Mouse (Mus musculus) CH12.LX (cell line): ENCODE measurements around the gene Usp47. TPM values are rescaled to one million over a fixed set of nuclear protein-coding genes. Genes with fewer than 3 reads are reported as not detected.

Experiments used
- DNase-seq: peaks from one replicate; pipeline ENCODE4 v3.0.0-alpha.2; 2013; ENCODE audit errors: extremely low read depth
- H3K27ac ChIP-seq: 2 replicates; pipeline ENCODE4 v1.5.1; 2012; ENCODE audit warnings: low read depth, mild to moderate bottlenecking, control low read depth, moderate library complexity; ENCODE audit not compliant: insufficient read depth
- H3K27me3 ChIP-seq: replicated peaks from 2 replicates; pipeline ENCODE3; 2012; ENCODE audit warnings: inconsistent platforms
- H3K36me3 ChIP-seq, 2 experiments: replicated peaks in 1 of 2; 2 replicates each; pipeline versions ENCODE3 to v1.6.1; 2012; ENCODE audit warnings: inconsistent platforms in 1 of 2, low read length in 1 of 2, mild to moderate bottlenecking in 1 of 2, mixed read lengths in 1 of 2, moderate library complexity in 1 of 2; ENCODE audit not compliant: control insufficient read depth in 1 of 2, insufficient read depth in 1 of 2
- H3K4me1 ChIP-seq, 2 experiments: 2 replicates each; pipeline ENCODE4 v1.6.1; 2012; ENCODE audit warnings: inconsistent platforms in 1 of 2, moderate library complexity in 1 of 2; ENCODE audit not compliant: insufficient read depth in 2 of 2, control insufficient read depth in 1 of 2
- H3K4me2 ChIP-seq: 2 replicates; pipeline ENCODE4 v1.6.1; 2012; ENCODE audit warnings: low read depth, mild to moderate bottlenecking, control low read depth; ENCODE audit not compliant: poor library complexity, insufficient read depth, severe bottlenecking
- H3K4me3 ChIP-seq, 3 experiments: fragments of 150-350 bp in 1 of 3; sonication (generic) in 1 of 3; replicated peaks in 1 of 3; 2 replicates each; pipeline versions ENCODE3 to v1.5.1; 2011 to 2012; ENCODE audit warnings: low read depth in 2 of 3, low read length in 2 of 3, mild to moderate bottlenecking in 2 of 3, moderate library complexity in 2 of 3, control low read depth in 1 of 3, improper control_type of control experiment in 1 of 3, inconsistent platforms in 1 of 3, mixed read lengths in 1 of 3; ENCODE audit not compliant: poor library complexity in 1 of 3
- H3K79me2 ChIP-seq: replicated peaks from 2 replicates; pipeline ENCODE4 v1.6.1; 2012; ENCODE audit warnings: mild to moderate bottlenecking, moderate library complexity; ENCODE audit not compliant: control insufficient read depth, poor library complexity, insufficient read depth, severe bottlenecking; ENCODE audit errors: extremely low read depth
- H3K9ac ChIP-seq: 2 replicates; pipeline ENCODE4 v1.6.1; 2012; ENCODE audit warnings: low read depth, mild to moderate bottlenecking, control low read depth, moderate library complexity; ENCODE audit not compliant: insufficient read depth
- H3K9me3 ChIP-seq: replicated peaks from 2 replicates; pipeline ENCODE3; 2012; ENCODE audit warnings: low read length, inconsistent platforms, mixed read lengths
- CTCF ChIP-seq, 2 experiments: IDR thresholded peaks in 1 of 2; conservative IDR thresholded peaks in 1 of 2; 2 replicates each; pipeline ENCODE4 v1.5.1; 2011 to 2012; ENCODE audit warnings: low read depth in 2 of 2, low read length in 2 of 2, improper control_type of control experiment in 1 of 2, inconsistent platforms in 1 of 2, mild to moderate bottlenecking in 1 of 2, moderate library complexity in 1 of 2
- E2F4 ChIP-seq: IDR thresholded peaks from 2 replicates; pipeline ENCODE4 v1.6.1; 2011; ENCODE audit warnings: low read depth, low read length, improper control_type of control experiment; ENCODE audit not compliant: insufficient replicate concordance
- GABPA ChIP-seq: IDR thresholded peaks from 2 replicates; pipeline ENCODE4 v1.6.1; 2012; ENCODE audit warnings: low read depth, low read length, improper control_type of control experiment, inconsistent platforms; ENCODE audit not compliant: insufficient replicate concordance
- HCFC1 ChIP-seq: IDR thresholded peaks from 2 replicates; pipeline ENCODE4 v1.6.1; 2012; ENCODE audit warnings: low read depth, mild to moderate bottlenecking, inconsistent platforms, low read length, improper control_type of control experiment
- IRF4 ChIP-seq: IDR thresholded peaks from 2 replicates; pipeline ENCODE4 v1.6.1; 2014; ENCODE audit warnings: low read depth, mild to moderate bottlenecking, inconsistent platforms, low read length, improper control_type of control experiment
- MAFK ChIP-seq: IDR thresholded peaks from 2 replicates; pipeline ENCODE4 v1.6.1; 2011; ENCODE audit warnings: low read length, improper control_type of control experiment; ENCODE audit not compliant: insufficient replicate concordance
- MAZ ChIP-seq: IDR thresholded peaks from 2 replicates; pipeline ENCODE4 v1.6.1; 2012; ENCODE audit warnings: low read depth, mild to moderate bottlenecking, inconsistent platforms, low read length, improper control_type of control experiment, moderate library complexity
- MYC ChIP-seq: IDR thresholded peaks from 2 replicates; pipeline ENCODE4 v1.6.1; 2011; ENCODE audit warnings: low read depth, mild to moderate bottlenecking, improper control_type of control experiment, low read length
- NELFE ChIP-seq: IDR thresholded peaks from 2 replicates; pipeline ENCODE4 v1.6.1; 2011; ENCODE audit warnings: low read depth, low read length, improper control_type of control experiment
- RAD21 ChIP-seq: IDR thresholded peaks from 2 replicates; pipeline ENCODE4 v1.6.1; 2011; ENCODE audit warnings: low read depth, mild to moderate bottlenecking, low read length, improper control_type of control experiment, moderate library complexity
- RCOR1 ChIP-seq: conservative IDR thresholded peaks from 2 replicates; pipeline ENCODE4 v1.6.1; 2012; ENCODE audit warnings: low read depth, mild to moderate bottlenecking, inconsistent platforms, low read length, improper control_type of control experiment
- ZC3H11A ChIP-seq: IDR thresholded peaks from 2 replicates; pipeline ENCODE4 v1.6.1; 2012; ENCODE audit warnings: low read depth, mild to moderate bottlenecking, inconsistent platforms, low read length, improper control_type of control experiment
- dilution Hi-C: fragments of 300-500 bp; cut with MboI; formaldehyde crosslinking; loops from 2 replicates; pipeline ENCODE4 v1.14.3; 2020; ENCODE audit warnings: low sequenced_read_pairs; ENCODE audit not compliant: extremely low pct_unique_long_range_greater_than_20kb, extremely low pct_ligation_motif_present
- in situ Hi-C: fragments of 300-500 bp; cut with MboI; formaldehyde crosslinking; loops from 3 replicates; pipeline ENCODE4 v1.14.3; 2019; ENCODE audit warnings: low sequenced_read_pairs, low pct_ligation_motif_present, low pct_unique_long_range_greater_than_20kb, mixed read lengths
- polyA plus RNA-seq: library from polyadenylated mRNA; unstranded; fragments of >175 nt; gene quantifications from 2 replicates; pipeline ENCODE4 v1.2.1, GENCODE M21; 2012; ENCODE audit warnings: low read depth; ENCODE audit not compliant: insufficient read length
- total RNA-seq, 2 experiments: library from RNA; depleted of rRNA; stranded (reverse); fragments of 300-350 nt in 1 of 2; fragments of >200 nt in 1 of 2; gene quantifications; 2 replicates each; pipeline ENCODE4 v1.2.3; 2012 to 2014

Usp47 gene
- total and polyA plus RNA-seq, 3 experiments = 35.0 to 36.8 (median 35.8) TPM

DNA sequence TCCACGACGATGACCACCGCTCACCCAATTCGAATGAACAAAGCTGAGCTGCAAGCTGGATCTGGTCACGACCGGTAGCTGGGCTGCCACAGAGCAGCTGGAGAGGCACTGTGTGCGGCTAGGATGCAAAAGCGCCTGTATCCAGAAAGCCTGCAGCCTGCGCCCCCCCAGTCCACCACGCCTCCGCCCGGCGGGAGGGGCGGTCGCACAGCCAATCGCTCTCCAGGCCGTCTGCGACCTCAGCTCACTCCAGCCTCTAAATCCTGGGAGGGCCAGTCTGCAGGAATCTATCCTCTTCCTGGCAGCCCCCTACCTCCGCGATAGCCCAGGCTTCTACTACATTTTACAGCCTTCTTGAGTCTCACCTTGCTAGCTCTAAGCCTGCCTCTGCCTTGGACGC, 135.6 kb downstream of the Usp47 start, which contains the start of gene Dkk3:
Dkk3 (minus strand) TSS at position 116 of the 400 bp plus-strand sequence.
- Histone ChIP-seq H3K4me3 (peak within 1 kb of the TSS in 2 of 3 experiments; percentile 34 to 46), H3K4me2 (peak within 1 kb of the TSS; percentile 78), H3K4me1 (peaks cover 8 to 37% of the 10 kb centered on the region in 2 experiments), H3K27me3 (peaks cover 2% of the 10 kb centered on the region), H3K27ac (no peak within 1 kb of the TSS), H3K9ac (no peak within 1 kb of the TSS), H3K36me3 (no peaks in the 10 kb centered on the region), H3K9me3 (no peaks in the 10 kb centered on the region), H3K79me2 (no peaks in the 10 kb centered on the region)
- TF ChIP-seq RAD21 = no peak
- TF ChIP-seq HCFC1 = no peak
- TF ChIP-seq MAFK = no peak
- no peak for TF ChIP-seq IRF4
- no peak for TF ChIP-seq NELFE
- TF ChIP-seq ZC3H11A = no peak
- no peak for TF ChIP-seq E2F4
- no peak for TF ChIP-seq GABPA
- TF ChIP-seq MAZ = no peak
- no peak for TF ChIP-seq RCOR1
- dilution Hi-C loops = no loop called here
- in situ Hi-C loops = no loop called here
- DNase-seq = no peak

DNA sequence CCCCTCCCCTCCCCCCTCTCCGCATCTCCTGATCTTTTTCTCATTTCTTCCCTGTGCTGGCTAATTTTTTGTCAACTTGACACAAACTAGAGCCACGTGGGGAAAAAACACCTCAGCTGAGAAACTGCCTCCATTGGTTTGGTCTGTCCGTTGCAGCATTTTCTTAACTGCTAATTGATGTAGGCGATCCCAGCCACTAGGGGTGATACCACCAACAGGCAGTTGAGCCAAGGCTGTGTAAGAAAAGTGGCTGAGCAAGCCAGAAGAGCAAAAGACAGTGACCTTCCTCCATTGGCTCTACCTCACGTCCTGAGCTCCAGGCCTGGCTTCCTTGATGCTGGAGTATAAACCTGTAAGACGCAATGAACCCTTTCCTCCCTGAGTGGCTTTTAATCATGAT, 136.5 kb downstream of the Usp47 start:
- Histone ChIP-seq H3K27me3 (no peaks in the 10 kb centered on the region), H3K79me2 (no peaks in the 10 kb centered on the region), H3K9ac (no peak overlapping the region), H3K4me1 (peaks cover 8 to 37% of the 10 kb centered on the region in 2 experiments), H3K4me3 (no peak overlapping the region), H3K27ac (no peak overlapping the region)
- dilution Hi-C loops = no loop called here
- TF ChIP-seq CTCF (conservative IDR thresholded peaks at IDR 0.05 in 1 of 2, IDR thresholded peaks at IDR 0.05 in 1 of 2; ENCODE audit: low read depth in 2 of 2, low read length in 2 of 2) = peak in 1 of 2 experiments; percentile 31; a peak in 1 of 4 replicates
- TF ChIP-seq MYC = no peak
- TF ChIP-seq, all 38 proteins: peak for 1
- H3K36me3 ChIP-seq = no peaks in the 10 kb centered on the region
- no peak overlapping the region for H3K4me2 ChIP-seq
- DNase-seq = no peak
- in situ Hi-C loops = loop anchor here (5.0 kb wide), 1 partner anchor 68 kb away; no protein-coding TSS in a partner anchor
- no peaks in the 10 kb centered on the region for H3K9me3 ChIP-seq

Other genes starting within 250 kb of the Usp47 start
- gene Galnt18, start 243.5 kb upstream of the Usp47 start, total RNA-seq (2012; rRNA removed) = 0.04 and 0.13 TPM in 2 replicates
- gene Galnt18, start 243.5 kb upstream of the Usp47 start, total RNA-seq (2014; rRNA removed) = not detected in 2 replicates
- not detected in 2 replicates for gene Galnt18, start 243.5 kb upstream of the Usp47 start, polyA plus RNA-seq
- 0.38 and 0.59 TPM in 2 replicates for gene Dkk3, start 135.6 kb downstream of the Usp47 start, total RNA-seq (2012; rRNA removed)
- gene Dkk3, start 135.6 kb downstream of the Usp47 start, total RNA-seq (2014; rRNA removed) = 0.55 and 0.62 TPM in 2 replicates
- gene Dkk3, start 135.6 kb downstream of the Usp47 start, polyA plus RNA-seq = 0.48 and 0.54 TPM in 2 replicates
- not detected in 2 replicates for gene Mical2, start 202.4 kb downstream of the Usp47 start, total RNA-seq (2012; rRNA removed)
- gene Mical2, start 202.4 kb downstream of the Usp47 start, total RNA-seq (2014; rRNA removed) = not detected in 2 replicates
- not detected in 2 replicates for gene Mical2, start 202.4 kb downstream of the Usp47 start, polyA plus RNA-seq